Mouse (Mus musculus) myocyte (in vitro differentiated cells): ENCODE data around the gene Smox.

Experiments used
- CEBPB ChIP-seq: IDR thresholded peaks from 2 replicates; pipeline ENCODE4 v1.6.1; 2011; ENCODE audit warnings: mild to moderate bottlenecking, moderate library complexity; ENCODE audit not compliant: poor library complexity, insufficient read depth, severe bottlenecking
- E2F4 ChIP-seq: IDR thresholded peaks from one replicate; pipeline ENCODE4 v1.6.1; 2011; ENCODE audit warnings: mild to moderate bottlenecking, control low read depth, moderate library complexity; ENCODE audit not compliant: insufficient read depth
- MAX ChIP-seq: IDR thresholded peaks from one replicate; pipeline ENCODE4 v1.6.1; 2011; ENCODE audit warnings: low read depth, mild to moderate bottlenecking, control low read depth
- MYOD1 ChIP-seq, 3 experiments: IDR thresholded peaks; one replicate each; pipeline ENCODE4 v1.6.1; 2011; ENCODE audit warnings: control low read depth in 2 of 3, low read depth in 2 of 3, mild to moderate bottlenecking in 2 of 3, moderate library complexity in 1 of 3; ENCODE audit not compliant: insufficient read length in 2 of 3, control insufficient read depth in 1 of 3
- MYOG ChIP-seq, 3 experiments: IDR thresholded peaks; one replicate each; pipeline ENCODE4 v1.6.1; 2011; ENCODE audit warnings: control low read depth in 2 of 3, low read depth in 2 of 3, mild to moderate bottlenecking in 2 of 3; ENCODE audit not compliant: insufficient read length in 2 of 3, control insufficient read depth in 1 of 3, insufficient read depth in 1 of 3
- POLR2A ChIP-seq: IDR thresholded peaks from one replicate; pipeline ENCODE4 v1.6.1; 2011; ENCODE audit warnings: low read depth, mild to moderate bottlenecking, control low read depth, moderate library complexity; ENCODE audit not compliant: insufficient read length
- POLR2AphosphoS2 ChIP-seq: IDR thresholded peaks from one replicate; pipeline ENCODE4 v1.6.1; 2011; ENCODE audit warnings: low read depth, control low read depth; ENCODE audit not compliant: insufficient read length
- SRF ChIP-seq: IDR thresholded peaks from one replicate; pipeline ENCODE4 v1.6.1; 2011; ENCODE audit warnings: low read depth; ENCODE audit not compliant: control insufficient read depth, insufficient read length
- TCF12 ChIP-seq: IDR thresholded peaks from one replicate; pipeline ENCODE4 v1.6.1; 2011; ENCODE audit warnings: mild to moderate bottlenecking, control low read depth; ENCODE audit not compliant: poor library complexity, insufficient read depth, severe bottlenecking
- USF1 ChIP-seq: IDR thresholded peaks from one replicate; pipeline ENCODE4 v1.6.1; 2011; ENCODE audit warnings: low read depth, mild to moderate bottlenecking, control low read depth, moderate library complexity

- no peak for TF ChIP-seq E2F4
- no peak for TF ChIP-seq MAX
- no peak for TF ChIP-seq POLR2A
- TF ChIP-seq SRF: no peak
- TF ChIP-seq TCF12: no peak
- no peak for TF ChIP-seq USF1
- TF ChIP-seq CEBPB: no peak
- TF ChIP-seq MYOG (IDR thresholded peaks at IDR 0.05; ENCODE audit: control insufficient read depth in 1 of 3, insufficient read depth in 1 of 3, insufficient read length in 2 of 3, low read depth in 2 of 3): no peak
- no peak for TF ChIP-seq POLR2AphosphoS2
- TF ChIP-seq MYOD1 (IDR thresholded peaks at IDR 0.05; ENCODE audit: control insufficient read depth in 1 of 3, insufficient read length in 2 of 3, low read depth in 2 of 3): no peak
These were observed 26.3 kb downstream of the Smox start for GRCm38 (mm10) chr2:131517550-131517949.
